Mouse (Mus musculus) CH12.LX (cell line): ENCODE data around the gene Nectin2. TPM values are rescaled to one million over a fixed set of nuclear protein-coding genes. Genes with fewer than 3 reads are reported as not detected.
"Not testable (repeated sequence)": the region's sequence is repeated elsewhere in the genome, so short reads cannot be mapped to it uniquely, and the experiment has no call there.

ENCODE experiments used
- DNase-seq: peaks from one replicate; pipeline ENCODE4 v3.0.0-alpha.2; 2013; ENCODE audit errors: extremely low read depth
- H3K27ac ChIP-seq: 2 replicates; pipeline ENCODE4 v1.5.1; 2012; ENCODE audit warnings: low read depth, mild to moderate bottlenecking, control low read depth, moderate library complexity; ENCODE audit not compliant: insufficient read depth
- H3K27me3 ChIP-seq: replicated peaks from 2 replicates; pipeline ENCODE3; 2012; ENCODE audit warnings: inconsistent platforms
- H3K36me3 ChIP-seq, 2 experiments: replicated peaks in 1 of 2; 2 replicates each; pipeline versions ENCODE3 to v1.6.1; 2012; ENCODE audit warnings: inconsistent platforms in 1 of 2, low read length in 1 of 2, mild to moderate bottlenecking in 1 of 2, mixed read lengths in 1 of 2, moderate library complexity in 1 of 2; ENCODE audit not compliant: control insufficient read depth in 1 of 2, insufficient read depth in 1 of 2
- H3K4me1 ChIP-seq, 2 experiments: 2 replicates each; pipeline ENCODE4 v1.6.1; 2012; ENCODE audit warnings: inconsistent platforms in 1 of 2, moderate library complexity in 1 of 2; ENCODE audit not compliant: insufficient read depth in 2 of 2, control insufficient read depth in 1 of 2
- H3K4me2 ChIP-seq: 2 replicates; pipeline ENCODE4 v1.6.1; 2012; ENCODE audit warnings: low read depth, mild to moderate bottlenecking, control low read depth; ENCODE audit not compliant: poor library complexity, insufficient read depth, severe bottlenecking
- H3K4me3 ChIP-seq, 3 experiments: fragments of 150-350 bp in 1 of 3; sonication (generic) in 1 of 3; replicated peaks in 1 of 3; 2 replicates each; pipeline versions ENCODE3 to v1.5.1; 2011 to 2012; ENCODE audit warnings: low read depth in 2 of 3, low read length in 2 of 3, mild to moderate bottlenecking in 2 of 3, moderate library complexity in 2 of 3, control low read depth in 1 of 3, improper control_type of control experiment in 1 of 3, inconsistent platforms in 1 of 3, mixed read lengths in 1 of 3; ENCODE audit not compliant: poor library complexity in 1 of 3
- H3K79me2 ChIP-seq: replicated peaks from 2 replicates; pipeline ENCODE4 v1.6.1; 2012; ENCODE audit warnings: mild to moderate bottlenecking, moderate library complexity; ENCODE audit not compliant: control insufficient read depth, poor library complexity, insufficient read depth, severe bottlenecking; ENCODE audit errors: extremely low read depth
- H3K9ac ChIP-seq: 2 replicates; pipeline ENCODE4 v1.6.1; 2012; ENCODE audit warnings: low read depth, mild to moderate bottlenecking, control low read depth, moderate library complexity; ENCODE audit not compliant: insufficient read depth
- H3K9me3 ChIP-seq: replicated peaks from 2 replicates; pipeline ENCODE3; 2012; ENCODE audit warnings: low read length, inconsistent platforms, mixed read lengths
- BHLHE40 ChIP-seq: IDR thresholded peaks from 2 replicates; pipeline ENCODE4 v1.6.1; 2011; ENCODE audit warnings: mild to moderate bottlenecking, low read depth, low read length, improper control_type of control experiment
- CHD1 ChIP-seq: IDR thresholded peaks from 2 replicates; pipeline ENCODE4 v1.6.1; 2012; ENCODE audit warnings: low read depth, low read length, improper control_type of control experiment, inconsistent platforms
- ETS1 ChIP-seq: conservative IDR thresholded peaks from 2 replicates; pipeline ENCODE4 v1.6.1; 2012; ENCODE audit warnings: low read depth, mild to moderate bottlenecking, inconsistent platforms, low read length, improper control_type of control experiment, moderate library complexity
- GABPA ChIP-seq: IDR thresholded peaks from 2 replicates; pipeline ENCODE4 v1.6.1; 2012; ENCODE audit warnings: low read depth, low read length, improper control_type of control experiment, inconsistent platforms; ENCODE audit not compliant: insufficient replicate concordance
- HCFC1 ChIP-seq: IDR thresholded peaks from 2 replicates; pipeline ENCODE4 v1.6.1; 2012; ENCODE audit warnings: low read depth, mild to moderate bottlenecking, inconsistent platforms, low read length, improper control_type of control experiment
- IRF4 ChIP-seq: IDR thresholded peaks from 2 replicates; pipeline ENCODE4 v1.6.1; 2014; ENCODE audit warnings: low read depth, mild to moderate bottlenecking, inconsistent platforms, low read length, improper control_type of control experiment
- JUND ChIP-seq: conservative IDR thresholded peaks from 2 replicates; pipeline ENCODE4 v1.6.1; 2011; ENCODE audit warnings: low read depth, low read length, improper control_type of control experiment
- MXI1 ChIP-seq: IDR thresholded peaks from 2 replicates; pipeline ENCODE4 v1.6.1; 2011; ENCODE audit warnings: mild to moderate bottlenecking, low read depth, low read length, improper control_type of control experiment
- MYC ChIP-seq: IDR thresholded peaks from 2 replicates; pipeline ENCODE4 v1.6.1; 2011; ENCODE audit warnings: low read depth, mild to moderate bottlenecking, improper control_type of control experiment, low read length
- NRF1 ChIP-seq: IDR thresholded peaks from 2 replicates; pipeline ENCODE4 v1.6.1; 2014; ENCODE audit warnings: low read depth, mild to moderate bottlenecking, inconsistent platforms, low read length, improper control_type of control experiment, moderate library complexity
- POLR2A ChIP-seq: IDR thresholded peaks from 2 replicates; pipeline ENCODE4 v1.6.1; 2011; ENCODE audit warnings: low read depth, mild to moderate bottlenecking, improper control_type of control experiment, low read length
- POLR2AphosphoS2 ChIP-seq: IDR thresholded peaks from 2 replicates; pipeline ENCODE4 v1.6.1; 2011; ENCODE audit warnings: low read depth, low read length, improper control_type of control experiment
- RCOR1 ChIP-seq: conservative IDR thresholded peaks from 2 replicates; pipeline ENCODE4 v1.6.1; 2012; ENCODE audit warnings: low read depth, mild to moderate bottlenecking, inconsistent platforms, low read length, improper control_type of control experiment
- SMC3 ChIP-seq: IDR thresholded peaks from 2 replicates; pipeline ENCODE4 v1.6.1; 2011; ENCODE audit warnings: low read depth, low read length, improper control_type of control experiment
- USF1 ChIP-seq: IDR thresholded peaks from 2 replicates; pipeline ENCODE4 v1.6.1; 2014; ENCODE audit warnings: low read depth, mild to moderate bottlenecking, inconsistent platforms, low read length, improper control_type of control experiment
- ZC3H11A ChIP-seq: IDR thresholded peaks from 2 replicates; pipeline ENCODE4 v1.6.1; 2012; ENCODE audit warnings: low read depth, mild to moderate bottlenecking, inconsistent platforms, low read length, improper control_type of control experiment
- ZMIZ1 ChIP-seq: IDR thresholded peaks from 2 replicates; pipeline ENCODE4 v1.6.1; 2012; ENCODE audit warnings: low read depth, mild to moderate bottlenecking, inconsistent platforms, low read length, improper control_type of control experiment
- ZNF384 ChIP-seq: IDR thresholded peaks from 2 replicates; pipeline ENCODE4 v1.6.1; 2012; ENCODE audit warnings: low read depth, low read length, improper control_type of control experiment, inconsistent platforms
- dilution Hi-C: fragments of 300-500 bp; cut with MboI; formaldehyde crosslinking; loops from 2 replicates; pipeline ENCODE4 v1.14.3; 2020; ENCODE audit warnings: low sequenced_read_pairs; ENCODE audit not compliant: extremely low pct_unique_long_range_greater_than_20kb, extremely low pct_ligation_motif_present
- in situ Hi-C: fragments of 300-500 bp; cut with MboI; formaldehyde crosslinking; loops from 3 replicates; pipeline ENCODE4 v1.14.3; 2019; ENCODE audit warnings: low sequenced_read_pairs, low pct_ligation_motif_present, low pct_unique_long_range_greater_than_20kb, mixed read lengths
- polyA plus RNA-seq: library from polyadenylated mRNA; unstranded; fragments of >175 nt; gene quantifications from 2 replicates; pipeline ENCODE4 v1.2.1, GENCODE M21; 2012; ENCODE audit warnings: low read depth; ENCODE audit not compliant: insufficient read length
- total RNA-seq, 2 experiments: library from RNA; depleted of rRNA; stranded (reverse); fragments of 300-350 nt in 1 of 2; fragments of >200 nt in 1 of 2; gene quantifications; 2 replicates each; pipeline ENCODE4 v1.2.3; 2012 to 2014

Gene Nectin2
- total and polyA plus RNA-seq, 3 experiments = 3.0 to 14.1 (median 6.3) TPM

DNA sequence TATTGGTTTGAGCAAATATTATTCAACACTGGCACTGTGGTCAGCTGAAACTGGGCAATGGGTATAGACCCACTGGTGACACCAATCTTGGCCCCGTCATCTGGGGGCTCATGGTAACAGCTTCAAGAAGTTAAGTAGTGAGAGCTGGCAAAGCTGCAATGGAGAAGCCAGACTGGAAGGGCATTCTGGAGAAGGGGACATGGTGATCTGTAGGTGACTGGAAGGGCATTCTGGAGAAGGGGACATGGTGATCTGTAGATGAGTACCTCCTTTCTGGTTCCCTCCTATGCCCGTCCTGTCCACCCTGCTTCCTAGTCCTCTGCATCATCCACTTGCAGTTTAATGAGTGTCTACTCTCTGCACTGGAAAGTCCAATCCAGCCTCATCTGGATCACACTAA lies 61.7 kb downstream of the Nectin2 start:
- in situ Hi-C loops (no loop called here), dilution Hi-C loops (no loop called here)
- Histone ChIP-seq H3K4me3 (no peak overlapping the region), H3K4me2 (no peak overlapping the region), H3K9ac (no peak overlapping the region), H3K79me2 (no peaks in the 10 kb centered on the region), H3K27me3 (no peaks in the 10 kb centered on the region), H3K9me3 (no peaks in the 10 kb centered on the region), H3K4me1 (peaks cover 0 to 18% of the 10 kb centered on the region in 2 experiments; a peak in 2 of 4 replicates), H3K36me3 (no peaks in the 10 kb centered on the region), H3K27ac (no peak overlapping the region)
- no peak for TF ChIP-seq GABPA
- TF ChIP-seq ZC3H11A = no peak
- TF ChIP-seq ZMIZ1 = no peak
- TF ChIP-seq HCFC1 = no peak
- DNase-seq = no peak

DNA sequence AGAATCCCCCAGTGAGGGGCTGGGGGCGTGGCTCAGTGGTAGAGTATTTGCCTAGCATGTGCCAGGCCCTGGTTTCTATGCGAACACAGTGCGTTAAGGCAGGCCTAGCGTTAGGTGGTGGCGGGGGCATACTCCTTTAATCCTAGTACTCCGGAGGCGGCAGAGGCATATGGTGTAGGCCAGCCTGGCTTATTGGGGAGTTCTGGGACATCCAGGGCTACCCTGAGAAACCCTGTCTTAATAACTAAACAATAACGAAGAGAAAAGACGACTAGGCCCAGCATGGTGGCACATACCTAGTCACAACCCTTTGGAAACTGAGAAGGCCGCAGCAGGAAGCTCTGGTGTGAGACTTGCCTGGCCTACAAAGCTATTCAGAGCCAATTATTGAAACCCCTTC lies 62.2 kb downstream of the Nectin2 start:
- in situ Hi-C loops (no loop called here), dilution Hi-C loops (no loop called here)
- no peak overlapping the region for H3K4me2 ChIP-seq

DNA sequence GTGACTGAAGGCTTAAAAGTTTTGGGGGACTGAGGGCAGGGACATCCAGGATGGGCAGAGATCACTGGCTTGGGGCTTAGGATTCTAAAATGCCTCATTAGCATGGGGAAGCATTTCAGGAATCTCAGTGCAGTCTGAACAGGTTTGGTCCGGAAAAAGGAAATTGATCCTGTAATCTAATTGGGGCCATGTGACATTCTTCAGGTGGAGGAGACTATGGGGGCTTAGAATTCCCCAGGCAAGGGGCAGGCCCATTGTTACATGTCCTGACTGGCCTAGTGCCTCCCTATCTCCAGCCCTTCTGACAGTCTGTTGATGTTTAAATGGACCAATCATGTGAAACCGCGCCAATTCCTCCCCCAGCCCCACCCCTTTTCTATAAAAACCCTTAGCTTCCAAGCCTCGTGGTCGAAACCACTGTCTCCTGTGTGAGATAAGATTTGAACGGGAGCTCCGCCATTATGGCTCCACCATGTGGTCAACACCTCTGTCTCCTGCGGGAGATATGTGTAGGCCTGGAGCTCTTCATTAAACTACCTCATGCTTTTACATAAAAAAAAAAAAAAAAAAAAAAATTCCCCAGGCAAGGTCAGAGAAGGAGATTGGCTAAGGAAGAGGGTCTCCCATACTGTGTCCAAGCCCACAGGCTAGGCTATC lies 63.2 kb downstream of the Nectin2 start:
- H3K27me3 ChIP-seq, dilution Hi-C loops, in situ Hi-C loops, H3K9ac ChIP-seq, H3K9me3 ChIP-seq, H3K4me3 ChIP-seq, DNase-seq, H3K27ac ChIP-seq, H3K4me2 ChIP-seq, H3K79me2 ChIP-seq, H3K36me3 ChIP-seq: not testable (repeated sequence)
- TF ChIP-seq ZNF384 = 0 out of 2 replicates have a peak, but pooled peaks have one; percentile 18
- peaks cover 2 to 18% of the 10 kb centered on the region in 2 experiments; a peak in 3 of 4 replicates for H3K4me1 ChIP-seq

More for the DNA sequence above, 62.2 kb downstream of the Nectin2 start:
- Histone ChIP-seq H3K4me1 (peaks cover 0 to 18% of the 10 kb centered on the region in 2 experiments; a peak in 3 of 4 replicates), H3K27me3 (no peaks in the 10 kb centered on the region), H3K27ac (no peak overlapping the region), H3K4me3 (no peak overlapping the region), H3K9ac (no peak overlapping the region), H3K9me3 (no peaks in the 10 kb centered on the region), H3K79me2 (no peaks in the 10 kb centered on the region), H3K36me3 (no peaks in the 10 kb centered on the region)
- no peak for DNase-seq
- no peak for TF ChIP-seq USF1
- no peak for TF ChIP-seq CHD1
- no peak for TF ChIP-seq POLR2AphosphoS2
- no peak for TF ChIP-seq BHLHE40
- TF ChIP-seq ETS1 = no peak
- TF ChIP-seq JUND = no peak
- TF ChIP-seq IRF4 = no peak
- TF ChIP-seq SMC3 = no peak
- TF ChIP-seq POLR2A = no peak
- TF ChIP-seq MXI1 = no peak
- TF ChIP-seq GABPA = no peak
- TF ChIP-seq MYC = no peak
- TF ChIP-seq RCOR1 = no peak
- TF ChIP-seq NRF1 = no peak
- no peak for TF ChIP-seq ZNF384
